Mouse (Mus musculus) CH12.LX (cell line): ENCODE measurements around the gene Vmn1r155. TPM values are rescaled to one million over a fixed set of nuclear protein-coding genes. Genes with fewer than 3 reads are reported as not detected.
"Not testable (repeated sequence)": the region's sequence is repeated elsewhere in the genome, so short reads cannot be mapped to it uniquely, and the experiment has no call there.

Experiments used
- DNase-seq: peaks from one replicate; pipeline ENCODE4 v3.0.0-alpha.2; 2013; ENCODE audit errors: extremely low read depth
- H3K27ac ChIP-seq: 2 replicates; pipeline ENCODE4 v1.5.1; 2012; ENCODE audit warnings: low read depth, mild to moderate bottlenecking, control low read depth, moderate library complexity; ENCODE audit not compliant: insufficient read depth
- H3K27me3 ChIP-seq: replicated peaks from 2 replicates; pipeline ENCODE3; 2012; ENCODE audit warnings: inconsistent platforms
- H3K36me3 ChIP-seq, 2 experiments: replicated peaks in 1 of 2; 2 replicates each; pipeline versions ENCODE3 to v1.6.1; 2012; ENCODE audit warnings: inconsistent platforms in 1 of 2, low read length in 1 of 2, mild to moderate bottlenecking in 1 of 2, mixed read lengths in 1 of 2, moderate library complexity in 1 of 2; ENCODE audit not compliant: control insufficient read depth in 1 of 2, insufficient read depth in 1 of 2
- H3K4me1 ChIP-seq, 2 experiments: 2 replicates each; pipeline ENCODE4 v1.6.1; 2012; ENCODE audit warnings: inconsistent platforms in 1 of 2, moderate library complexity in 1 of 2; ENCODE audit not compliant: insufficient read depth in 2 of 2, control insufficient read depth in 1 of 2
- H3K4me2 ChIP-seq: 2 replicates; pipeline ENCODE4 v1.6.1; 2012; ENCODE audit warnings: low read depth, mild to moderate bottlenecking, control low read depth; ENCODE audit not compliant: poor library complexity, insufficient read depth, severe bottlenecking
- H3K4me3 ChIP-seq, 3 experiments: fragments of 150-350 bp in 1 of 3; sonication (generic) in 1 of 3; replicated peaks in 1 of 3; 2 replicates each; pipeline versions ENCODE3 to v1.5.1; 2011 to 2012; ENCODE audit warnings: low read depth in 2 of 3, low read length in 2 of 3, mild to moderate bottlenecking in 2 of 3, moderate library complexity in 2 of 3, control low read depth in 1 of 3, improper control_type of control experiment in 1 of 3, inconsistent platforms in 1 of 3, mixed read lengths in 1 of 3; ENCODE audit not compliant: poor library complexity in 1 of 3
- H3K79me2 ChIP-seq: replicated peaks from 2 replicates; pipeline ENCODE4 v1.6.1; 2012; ENCODE audit warnings: mild to moderate bottlenecking, moderate library complexity; ENCODE audit not compliant: control insufficient read depth, poor library complexity, insufficient read depth, severe bottlenecking; ENCODE audit errors: extremely low read depth
- H3K9ac ChIP-seq: 2 replicates; pipeline ENCODE4 v1.6.1; 2012; ENCODE audit warnings: low read depth, mild to moderate bottlenecking, control low read depth, moderate library complexity; ENCODE audit not compliant: insufficient read depth
- H3K9me3 ChIP-seq: replicated peaks from 2 replicates; pipeline ENCODE3; 2012; ENCODE audit warnings: low read length, inconsistent platforms, mixed read lengths
- dilution Hi-C: fragments of 300-500 bp; cut with MboI; formaldehyde crosslinking; loops from 2 replicates; pipeline ENCODE4 v1.14.3; 2020; ENCODE audit warnings: low sequenced_read_pairs; ENCODE audit not compliant: extremely low pct_unique_long_range_greater_than_20kb, extremely low pct_ligation_motif_present
- in situ Hi-C: fragments of 300-500 bp; cut with MboI; formaldehyde crosslinking; loops from 3 replicates; pipeline ENCODE4 v1.14.3; 2019; ENCODE audit warnings: low sequenced_read_pairs, low pct_ligation_motif_present, low pct_unique_long_range_greater_than_20kb, mixed read lengths
- polyA plus RNA-seq: library from polyadenylated mRNA; unstranded; fragments of >175 nt; gene quantifications from 2 replicates; pipeline ENCODE4 v1.2.1, GENCODE M21; 2012; ENCODE audit warnings: low read depth; ENCODE audit not compliant: insufficient read length
- total RNA-seq, 2 experiments: library from RNA; depleted of rRNA; stranded (reverse); fragments of 300-350 nt in 1 of 2; fragments of >200 nt in 1 of 2; gene quantifications; 2 replicates each; pipeline ENCODE4 v1.2.3; 2012 to 2014

Vmn1r155 gene
- total RNA-seq (2012; rRNA removed) (not detected in 2 replicates), total RNA-seq (2014; rRNA removed) (not detected in 2 replicates), polyA plus RNA-seq (not detected in 2 replicates)

DNA sequence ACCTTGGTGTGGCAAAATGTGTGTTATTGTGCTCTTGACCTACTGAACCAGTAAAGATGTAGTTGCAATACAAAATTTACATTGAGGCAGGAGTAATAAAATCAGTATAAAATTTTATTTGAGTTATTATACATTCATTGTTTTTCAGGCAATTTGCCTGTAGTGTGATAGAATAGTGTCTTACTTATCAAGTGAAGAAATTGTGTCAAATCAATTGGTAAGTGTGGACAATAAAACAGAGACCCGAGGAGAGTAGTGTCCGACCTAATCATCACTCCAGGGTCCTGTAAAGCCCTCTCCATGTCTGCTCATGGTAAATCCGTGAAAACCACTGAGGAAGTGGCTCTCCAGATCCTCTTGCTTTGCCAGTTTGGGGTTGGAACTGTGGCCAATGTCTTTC, at the start of gene Vmn1r155:
TSS of gene Vmn1r155 (plus strand) at position 301 of the 400 bp plus-strand sequence.
- H3K4me1 ChIP-seq, H3K4me3 ChIP-seq, H3K27me3 ChIP-seq, dilution Hi-C loops, DNase-seq, H3K36me3 ChIP-seq, H3K4me2 ChIP-seq, H3K9ac ChIP-seq, H3K79me2 ChIP-seq, in situ Hi-C loops, H3K27ac ChIP-seq, H3K9me3 ChIP-seq: not testable (repeated sequence)

DNA sequence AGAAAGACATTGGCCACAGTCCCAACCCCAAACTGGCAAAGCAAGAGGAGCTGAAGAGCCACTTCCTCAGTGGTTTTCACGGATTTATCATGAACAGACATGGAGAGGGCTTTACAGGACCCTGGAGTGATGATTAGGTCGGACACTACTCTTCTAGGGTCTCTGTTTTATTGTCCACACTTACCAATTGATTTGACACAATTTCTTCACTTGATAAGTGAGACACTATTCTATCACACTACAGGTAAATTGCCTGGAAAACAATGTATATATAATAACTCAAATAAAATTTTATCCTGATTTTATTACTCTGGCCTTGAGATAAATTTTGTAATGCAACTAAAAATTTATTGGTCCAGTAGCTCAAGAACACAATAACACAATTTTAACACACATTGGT, 34.4 kb downstream of the Vmn1r155 start, which contains the start of gene Gm8693:
TSS of gene Gm8693 (minus strand) at position 101 of the 400 bp plus-strand sequence.
- H3K9ac ChIP-seq, dilution Hi-C loops, DNase-seq, H3K4me3 ChIP-seq, H3K79me2 ChIP-seq, H3K36me3 ChIP-seq, H3K4me2 ChIP-seq, H3K27ac ChIP-seq, H3K9me3 ChIP-seq, H3K27me3 ChIP-seq, H3K4me1 ChIP-seq, in situ Hi-C loops: not testable (repeated sequence)

Other genes with a start within 250 kb of the Vmn1r155 start
- gene Vmn1r148, start 244.4 kb upstream of the Vmn1r155 start, total RNA-seq (2012; rRNA removed): not detected in 2 replicates
- gene Vmn1r148, start 244.4 kb upstream of the Vmn1r155 start, total RNA-seq (2014; rRNA removed): not detected in 2 replicates
- gene Vmn1r148, start 244.4 kb upstream of the Vmn1r155 start, polyA plus RNA-seq: not detected in 2 replicates
- not detected in 2 replicates for gene Vmn1r149, start 219.8 kb upstream of the Vmn1r155 start, total RNA-seq (2012; rRNA removed)
- not detected in 2 replicates for gene Vmn1r149, start 219.8 kb upstream of the Vmn1r155 start, total RNA-seq (2014; rRNA removed)
- gene Vmn1r149, start 219.8 kb upstream of the Vmn1r155 start, polyA plus RNA-seq: not detected in 2 replicates
- not detected in 2 replicates for gene Gm10665, start 193.9 kb upstream of the Vmn1r155 start, total RNA-seq (2012; rRNA removed)
- gene Gm10665, start 193.9 kb upstream of the Vmn1r155 start, total RNA-seq (2014; rRNA removed): not detected in 2 replicates
- not detected in 2 replicates for gene Gm10665, start 193.9 kb upstream of the Vmn1r155 start, polyA plus RNA-seq
- not detected in 2 replicates for gene Vmn1r151, start 158.3 kb upstream of the Vmn1r155 start, total RNA-seq (2012; rRNA removed)
- not detected in 2 replicates for gene Vmn1r151, start 158.3 kb upstream of the Vmn1r155 start, total RNA-seq (2014; rRNA removed)
- gene Vmn1r151, start 158.3 kb upstream of the Vmn1r155 start, polyA plus RNA-seq: not detected in 2 replicates
- not detected in 2 replicates for gene Vmn1r152, start 135.1 kb upstream of the Vmn1r155 start, total RNA-seq (2012; rRNA removed)
- gene Vmn1r152, start 135.1 kb upstream of the Vmn1r155 start, total RNA-seq (2014; rRNA removed): not detected in 2 replicates
- not detected in 2 replicates for gene Vmn1r152, start 135.1 kb upstream of the Vmn1r155 start, polyA plus RNA-seq
- gene Gm8677, start 123.1 kb upstream of the Vmn1r155 start, total RNA-seq (2012; rRNA removed): not detected in 2 replicates
- not detected in 2 replicates for gene Gm8677, start 123.1 kb upstream of the Vmn1r155 start, total RNA-seq (2014; rRNA removed)
- not detected in 2 replicates for gene Gm8677, start 123.1 kb upstream of the Vmn1r155 start, polyA plus RNA-seq
- not detected in 2 replicates for gene Gm4201, start 92.7 kb upstream of the Vmn1r155 start, total RNA-seq (2012; rRNA removed)
- gene Gm4201, start 92.7 kb upstream of the Vmn1r155 start, total RNA-seq (2014; rRNA removed): not detected in 2 replicates
- gene Gm4201, start 92.7 kb upstream of the Vmn1r155 start, polyA plus RNA-seq: not detected in 2 replicates
- gene Gm4565, start 69.9 kb upstream of the Vmn1r155 start, total RNA-seq (2012; rRNA removed): not detected in 2 replicates
- gene Gm4565, start 69.9 kb upstream of the Vmn1r155 start, total RNA-seq (2014; rRNA removed): not detected in 2 replicates
- not detected in 2 replicates for gene Gm4565, start 69.9 kb upstream of the Vmn1r155 start, polyA plus RNA-seq
- gene Gm8693, start 34.3 kb downstream of the Vmn1r155 start, total RNA-seq (2012; rRNA removed): not detected in 2 replicates
- gene Gm8693, start 34.3 kb downstream of the Vmn1r155 start, total RNA-seq (2014; rRNA removed): not detected in 2 replicates
- gene Gm8693, start 34.3 kb downstream of the Vmn1r155 start, polyA plus RNA-seq: not detected in 2 replicates
- not detected in 2 replicates for gene Gm4567, start 61.7 kb downstream of the Vmn1r155 start, total RNA-seq (2012; rRNA removed)
- not detected in 2 replicates for gene Gm4567, start 61.7 kb downstream of the Vmn1r155 start, total RNA-seq (2014; rRNA removed)
- gene Gm4567, start 61.7 kb downstream of the Vmn1r155 start, polyA plus RNA-seq: not detected in 2 replicates
- not detected in 2 replicates for gene Vmn1r157, start 103.7 kb downstream of the Vmn1r155 start, total RNA-seq (2012; rRNA removed)
- not detected in 2 replicates for gene Vmn1r157, start 103.7 kb downstream of the Vmn1r155 start, total RNA-seq (2014; rRNA removed)
- gene Vmn1r157, start 103.7 kb downstream of the Vmn1r155 start, polyA plus RNA-seq: not detected in 2 replicates
- gene Vmn1r158, start 132.8 kb downstream of the Vmn1r155 start, total RNA-seq (2012; rRNA removed): not detected in 2 replicates
- gene Vmn1r158, start 132.8 kb downstream of the Vmn1r155 start, total RNA-seq (2014; rRNA removed): not detected in 2 replicates
- gene Vmn1r158, start 132.8 kb downstream of the Vmn1r155 start, polyA plus RNA-seq: not detected in 2 replicates
- not detected in 2 replicates for gene Vmn1r159, start 185.6 kb downstream of the Vmn1r155 start, total RNA-seq (2012; rRNA removed)
- gene Vmn1r159, start 185.6 kb downstream of the Vmn1r155 start, total RNA-seq (2014; rRNA removed): not detected in 2 replicates
- gene Vmn1r159, start 185.6 kb downstream of the Vmn1r155 start, polyA plus RNA-seq: not detected in 2 replicates
- not detected in 2 replicates for gene Vmn1r160, start 213.2 kb downstream of the Vmn1r155 start, total RNA-seq (2012; rRNA removed)
- not detected in 2 replicates for gene Vmn1r160, start 213.2 kb downstream of the Vmn1r155 start, total RNA-seq (2014; rRNA removed)
- gene Vmn1r160, start 213.2 kb downstream of the Vmn1r155 start, polyA plus RNA-seq: not detected in 2 replicates